Mouse (Mus musculus): Measurements from ENCODE around the gene Nemp2. TPM values are rescaled to one million over a fixed set of nuclear protein-coding genes. Genes with fewer than 3 reads are reported as not detected.

Gene Nemp2
- polyA plus RNA-seq (2015; fragmentation: Nextera tagmentation; extraction: Ambion mirVana): 5.8 and 6.2 TPM in 2 replicates

- ATAC-seq (replicated peaks; ENCODE audit: low FRiP score, low read depth) (peak; percentile 93), DNase-seq (ENCODE audit: low spot score) (peak; percentile 96)
- Histone ChIP-seq H3K36me3 (ENCODE audit: insufficient read depth, low read length) (no peaks in the 10 kb centered on the region), H3K9me3 (replicated peaks; ENCODE audit: low read length) (no peaks in the 10 kb centered on the region), H3K27me3 (ENCODE audit: insufficient read depth, low read length) (no peaks in the 10 kb centered on the region), H3K4me3 (replicated peaks; ENCODE audit: low read depth, low read length) (peak within 1 kb of the TSS; percentile 95), H3K4me2 (ENCODE audit: low read length) (peak within 1 kb of the TSS; percentile 53), H3K4me1 (replicated peaks; ENCODE audit: insufficient read depth, low read length) (peaks cover 3% of the 10 kb centered on the region; the same call in 1 of the 2 replicates), H3K9ac (ENCODE audit: low read depth, low read length) (peak within 1 kb of the TSS; percentile 73), H3K27ac (peak within 1 kb of the TSS; percentile 77)
- WGBS: under 1% methylated on average over 44 of the region's 44 CpGs
- peak; percentile 97 for TF ChIP-seq CTCF (IDR thresholded peaks at IDR 0.05; ENCODE audit: low read depth)
Observed at GRCm38 (mm10) chr1:52630248-52630936, at the start of gene Nemp2. Gene Nemp2 (plus strand): TSS chr1:52630703.

GRCm38 (mm10) chr1:52581744-52582143 lies 48.8 kb upstream of the Nemp2 start:
- 77% methylated on average over 6 of the region's 6 CpGs for WGBS
- Histone ChIP-seq H3K27me3 (ENCODE audit: insufficient read depth, low read length) (no peaks in the 10 kb centered on the region), H3K27ac (no peak overlapping the region), H3K9ac (ENCODE audit: low read depth, low read length) (no peak overlapping the region), H3K4me3 (replicated peaks; ENCODE audit: low read depth, low read length) (no peak overlapping the region), H3K36me3 (ENCODE audit: insufficient read depth, low read length) (no peaks in the 10 kb centered on the region), H3K4me1 (replicated peaks; ENCODE audit: insufficient read depth, low read length) (peaks cover 5% of the 10 kb centered on the region; the same call in 1 of the 2 replicates), H3K4me2 (ENCODE audit: low read length) (no peak overlapping the region), H3K9me3 (replicated peaks; ENCODE audit: low read length) (no peaks in the 10 kb centered on the region)
- DNase-seq (ENCODE audit: low spot score) (no peak), ATAC-seq (replicated peaks; ENCODE audit: low FRiP score, low read depth) (no peak)
- TF ChIP-seq CTCF (IDR thresholded peaks at IDR 0.05; ENCODE audit: low read depth): no peak

- Histone ChIP-seq H3K27me3 (ENCODE audit: insufficient read depth, low read length) (no peaks in the 10 kb centered on the region), H3K27ac (no peak overlapping the region), H3K36me3 (ENCODE audit: insufficient read depth, low read length) (no peaks in the 10 kb centered on the region), H3K4me1 (replicated peaks; ENCODE audit: insufficient read depth, low read length) (peaks cover 5% of the 10 kb centered on the region; the same call in 1 of the 2 replicates), H3K4me2 (ENCODE audit: low read length) (no peak overlapping the region), H3K9me3 (replicated peaks; ENCODE audit: low read length) (no peaks in the 10 kb centered on the region), H3K9ac (ENCODE audit: low read depth, low read length) (no peak overlapping the region), H3K4me3 (replicated peaks; ENCODE audit: low read depth, low read length) (no peak overlapping the region)
- ATAC-seq (replicated peaks; ENCODE audit: low FRiP score, low read depth): no peak
- 95% methylated on average over 1 of the region's 1 CpGs for WGBS
- no peak for TF ChIP-seq CTCF (IDR thresholded peaks at IDR 0.05; ENCODE audit: low read depth)
- no peak for DNase-seq (ENCODE audit: low spot score)
Observed at GRCm38 (mm10) chr1:52582866-52583265, 47.6 kb upstream of the Nemp2 start.

GRCm38 (mm10) chr1:52596982-52597646 lies 33.4 kb upstream of the Nemp2 start:
- Histone ChIP-seq H3K9me3 (replicated peaks; ENCODE audit: low read length) (no peaks in the 10 kb centered on the region), H3K4me1 (replicated peaks; ENCODE audit: insufficient read depth, low read length) (no peaks in the 10 kb centered on the region), H3K4me2 (ENCODE audit: low read length) (no peak overlapping the region), H3K36me3 (ENCODE audit: insufficient read depth, low read length) (no peaks in the 10 kb centered on the region), H3K27ac (peak overlapping the region; percentile 47; the same call in 1 of the 2 replicates), H3K4me3 (replicated peaks; ENCODE audit: low read depth, low read length) (no peak overlapping the region), H3K27me3 (ENCODE audit: insufficient read depth, low read length) (no peaks in the 10 kb centered on the region), H3K9ac (ENCODE audit: low read depth, low read length) (no peak overlapping the region)
- DNase-seq (ENCODE audit: low spot score) (peak; percentile 35), ATAC-seq (replicated peaks; ENCODE audit: low FRiP score, low read depth) (peak; percentile 73; the same call in 1 of the 2 replicates)
- 49% methylated on average over 11 of the region's 11 CpGs for WGBS
- TF ChIP-seq CTCF (IDR thresholded peaks at IDR 0.05; ENCODE audit: low read depth): no peak

- 17% methylated on average over 11 of the region's 11 CpGs for WGBS
Observed at GRCm38 (mm10) chr1:52597761-52598160, 32.7 kb upstream of the Nemp2 start.

GRCm38 (mm10) chr1:52598361-52598760 lies 32.1 kb upstream of the Nemp2 start:
- Histone ChIP-seq H3K9me3 (replicated peaks; ENCODE audit: low read length) (no peaks in the 10 kb centered on the region), H3K27me3 (ENCODE audit: insufficient read depth, low read length) (no peaks in the 10 kb centered on the region), H3K4me3 (replicated peaks; ENCODE audit: low read depth, low read length) (no peak overlapping the region), H3K9ac (ENCODE audit: low read depth, low read length) (no peak overlapping the region), H3K4me2 (ENCODE audit: low read length) (peak overlapping the region; percentile 45; the same call in 1 of the 2 replicates), H3K27ac (no peak overlapping the region), H3K36me3 (ENCODE audit: insufficient read depth, low read length) (no peaks in the 10 kb centered on the region), H3K4me1 (replicated peaks; ENCODE audit: insufficient read depth, low read length) (no peaks in the 10 kb centered on the region)
- 0 out of 2 replicates have a peak, but pooled peaks have one; percentile 50 for ATAC-seq (replicated peaks; ENCODE audit: low FRiP score, low read depth)
- TF ChIP-seq CTCF (IDR thresholded peaks at IDR 0.05; ENCODE audit: low read depth): no peak
- peak; percentile 29 for DNase-seq (ENCODE audit: low spot score)
- WGBS: 46% methylated on average over 4 of the region's 4 CpGs

More at GRCm38 (mm10) chr1:52597761-52598160, 32.7 kb upstream of the Nemp2 start:
- no peaks in the 10 kb centered on the region for H3K4me1 ChIP-seq (replicated peaks; ENCODE audit: insufficient read depth, low read length)
- H3K27ac ChIP-seq: no peak overlapping the region
- H3K36me3 ChIP-seq (ENCODE audit: insufficient read depth, low read length): no peaks in the 10 kb centered on the region
- H3K4me2 ChIP-seq (ENCODE audit: low read length): peak overlapping the region; percentile 45
- H3K4me3 ChIP-seq (replicated peaks; ENCODE audit: low read depth, low read length): no peak overlapping the region
- H3K27me3 ChIP-seq (ENCODE audit: insufficient read depth, low read length): no peaks in the 10 kb centered on the region
- no peaks in the 10 kb centered on the region for H3K9me3 ChIP-seq (replicated peaks; ENCODE audit: low read length)
- DNase-seq (ENCODE audit: low spot score) (peak; percentile 44), ATAC-seq (replicated peaks; ENCODE audit: low FRiP score, low read depth) (peak; percentile 84)
- no peak for TF ChIP-seq CTCF (IDR thresholded peaks at IDR 0.05; ENCODE audit: low read depth)
- no peak overlapping the region for H3K9ac ChIP-seq (ENCODE audit: low read depth, low read length)
